In the genomic region with DNA sequence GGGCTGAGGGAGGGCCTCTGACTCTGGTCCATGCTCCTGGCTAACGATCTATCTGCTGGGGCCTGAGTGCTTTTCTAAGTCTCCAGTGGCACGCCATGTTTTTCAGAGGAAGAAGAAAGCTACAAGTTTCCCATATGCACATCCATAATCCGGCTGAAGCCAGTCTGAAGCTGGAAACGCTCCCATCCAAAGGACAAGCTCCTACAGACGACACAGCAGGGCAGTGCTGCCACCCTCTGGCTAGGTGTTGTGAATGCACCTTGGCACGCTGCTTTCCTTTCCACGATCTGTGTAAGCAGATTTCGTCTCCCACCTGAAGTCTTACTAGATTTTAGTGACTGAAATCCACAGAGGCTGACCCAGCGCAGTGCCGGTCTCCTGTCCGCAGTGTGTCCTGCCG, we compare ENCODE assay signal across 8 mouse cellular contexts. TPM values are rescaled to one million over a fixed set of nuclear protein-coding genes. Genes with fewer than 3 reads are reported as not detected.
DNase-seq lines count a peak whose midpoint lies in the region; ATAC-seq and TF ChIP-seq lines count a peak whose summit lies in the region.

No protein-coding gene starts in this region.

- no peak overlapping the region for H3K27ac ChIP-seq in heart, embryonic 11.5 days (ENCODE audit: low read depth, low read length)
- no peak overlapping the region for H3K27ac ChIP-seq in kidney, postnatal 0 days
- no peak overlapping the region for H3K27ac ChIP-seq in liver, adult 2 months (replicated peaks; ENCODE audit: insufficient read depth, low read depth, low read length)
- no peak overlapping the region for H3K27ac ChIP-seq in neural tube, embryonic 12.5 days

- H3K4me2 ChIP-seq in heart, embryonic 11.5 days, result no peak overlapping the region; the same call in 1 of the 2 replicates
- H3K4me2 ChIP-seq in kidney, postnatal 0 days (ENCODE audit: low read length), result no peak overlapping the region
- no peak overlapping the region for H3K4me2 ChIP-seq in neural tube, embryonic 12.5 days (replicated peaks)

- no peaks in the 10 kb centered on the region for H3K9me3 ChIP-seq in heart, embryonic 11.5 days (replicated peaks; ENCODE audit: control insufficient read depth, low read length)
- H3K9me3 ChIP-seq in kidney, postnatal 0 days (replicated peaks; ENCODE audit: low read length), result no peaks in the 10 kb centered on the region
- H3K9me3 ChIP-seq in neural tube, embryonic 12.5 days, result no peaks in the 10 kb centered on the region

- TF ChIP-seq CTCF in brain, embryonic 14.5 days (IDR thresholded peaks at IDR 0.05; ENCODE audit: borderline replicate concordance, extremely low read depth, insufficient read depth, insufficient read length), result peak; percentile 98
- TF ChIP-seq CTCF in kidney, postnatal 0 days (IDR thresholded peaks at IDR 0.05; ENCODE audit: low read depth), result peak; percentile 100
- TF ChIP-seq CTCF in liver, adult 2 months (IDR thresholded peaks at IDR 0.05; ENCODE audit: low read depth, low read length), result peak; percentile 100

- H3K4me3 ChIP-seq in heart, embryonic 11.5 days (ENCODE audit: low read depth, low read length), result no peak overlapping the region
- H3K4me3 ChIP-seq in kidney, postnatal 0 days (replicated peaks; ENCODE audit: low read depth, low read length), result no peak overlapping the region
- no peak overlapping the region for H3K4me3 ChIP-seq in liver, adult 2 months (ENCODE audit: insufficient read depth, low read depth, low read length)
- H3K4me3 ChIP-seq in neural tube, embryonic 12.5 days, result no peak overlapping the region

- no peaks in the 10 kb centered on the region for H3K4me1 ChIP-seq in heart, embryonic 11.5 days (ENCODE audit: control insufficient read depth, insufficient read depth, low read length)
- peaks cover 4% of the 10 kb centered on the region; the same call in 1 of the 2 replicates for H3K4me1 ChIP-seq in kidney, postnatal 0 days (replicated peaks; ENCODE audit: insufficient read depth, low read length)
- H3K4me1 ChIP-seq in liver, adult 2 months (ENCODE audit: control insufficient read depth, insufficient read depth, low read length), result no peaks in the 10 kb centered on the region
- H3K4me1 ChIP-seq in neural tube, embryonic 12.5 days, result no peaks in the 10 kb centered on the region

- H3K27me3 ChIP-seq in heart, embryonic 11.5 days (ENCODE audit: control insufficient read depth, insufficient read depth, low read length), result no peaks in the 10 kb centered on the region
- H3K27me3 ChIP-seq in kidney, postnatal 0 days (ENCODE audit: insufficient read depth, low read length), result no peaks in the 10 kb centered on the region
- no peaks in the 10 kb centered on the region for H3K27me3 ChIP-seq in liver, adult 2 months (ENCODE audit: control insufficient read depth, insufficient read depth, low read length)
- H3K27me3 ChIP-seq in neural tube, embryonic 12.5 days (replicated peaks), result no peaks in the 10 kb centered on the region

- DNase-seq in CD8-positive naive resting alpha-beta T cell, adult 2 months (ENCODE audit: low read depth in 2 of 2, low spot score in 2 of 2), result peak; percentile 14 to 34
- DNase-seq in brain, embryonic 14.5 days (ENCODE audit: low read depth), result peak; percentile 97
- DNase-seq in kidney, postnatal 0 days (ENCODE audit: low spot score), result peak; percentile 95
- peak; percentile 64 for DNase-seq in liver, adult 2 months (ENCODE audit: extremely low read depth, low read depth, low spot score)
- peak; percentile 90 for DNase-seq in telencephalon, adult 2 months (ENCODE audit: low read depth, low spot score)

- WGBS in heart, embryonic 11.5 days (ENCODE audit: insufficient replicate concordance), result 52% methylated on average over 12 of the region's 12 CpGs
- WGBS in kidney, postnatal 0 days, result 47% methylated on average over 12 of the region's 12 CpGs
- WGBS in liver, adult 2 months, result 52% methylated on average over 12 of the region's 12 CpGs
- 61% methylated on average over 12 of the region's 12 CpGs for WGBS in neural tube, embryonic 12.5 days

- TF ChIP-seq POLR2A in brain, embryonic 14.5 days (IDR thresholded peaks at IDR 0.05; ENCODE audit: borderline replicate concordance, extremely low read depth, insufficient read depth, insufficient read length, poor library complexity, severe bottlenecking), result no peak
- TF ChIP-seq POLR2A in liver, adult 2 months (IDR thresholded peaks at IDR 0.05; ENCODE audit: extremely low read depth, insufficient read depth, low read length), result no peak

- H3K9ac ChIP-seq in heart, embryonic 11.5 days (ENCODE audit: low read depth, low read length), result peak overlapping the region; percentile 43; the same call in 1 of the 2 replicates
- H3K9ac ChIP-seq in kidney, postnatal 0 days (ENCODE audit: low read depth, low read length), result no peak overlapping the region
- no peak overlapping the region for H3K9ac ChIP-seq in liver, adult 2 months (ENCODE audit: low read depth, low read length)
- no peak overlapping the region for H3K9ac ChIP-seq in neural tube, embryonic 12.5 days

- peaks cover 12% of the 10 kb centered on the region for H3K36me3 ChIP-seq in heart, embryonic 11.5 days (ENCODE audit: control insufficient read depth, insufficient read depth, low read length)
- H3K36me3 ChIP-seq in kidney, postnatal 0 days (ENCODE audit: insufficient read depth, low read length), result peaks cover 33% of the 10 kb centered on the region; the same call in 1 of the 2 replicates
- H3K36me3 ChIP-seq in liver, adult 2 months (ENCODE audit: control insufficient read depth, insufficient read depth, low read length), result no peaks in the 10 kb centered on the region; the same call in 1 of the 2 replicates
- H3K36me3 ChIP-seq in neural tube, embryonic 12.5 days, result peaks cover 71% of the 10 kb centered on the region

- no peaks in the 10 kb centered on the region for H3K79me2 ChIP-seq in liver, adult 2 months (ENCODE audit: control insufficient read depth, insufficient read depth, low read length)

- peak; percentile 76 for ATAC-seq in erythroid progenitor cell, adult 5-6 weeks (replicated peaks; ENCODE audit: low FRiP score, poor library complexity, severe bottlenecking)
- ATAC-seq in heart, embryonic 11.5 days (replicated peaks; ENCODE audit: insufficient number of reproducible peaks, low FRiP score, low TSS enrichment), result no peak
- ATAC-seq in kidney, postnatal 0 days (replicated peaks; ENCODE audit: low FRiP score, low read depth), result peak; percentile 84
- peak; percentile 74; the same call in 1 of the 2 replicates for ATAC-seq in neural tube, embryonic 12.5 days (ENCODE audit: low FRiP score, low read depth)

RNA-seq across cellular contexts. Expression of a gene that starts 14.3 kb away (rescaled TPM):
- 78.7 and 83.1 TPM in 2 replicates for polyA plus RNA-seq in brain, embryonic 14.5 days (2012; rRNA removed)
- total RNA-seq in erythroid progenitor cell, adult 5-6 weeks (2015; ENCODE audit: low replicate concordance), result 38.6 and 42.8 TPM in 2 replicates
- total RNA-seq in erythroid progenitor cell, adult 5-6 weeks (2017; ENCODE audit: low replicate concordance), result 12.5 and 17.8 TPM in 2 replicates
- 38.4 and 42.9 TPM in 2 replicates for polyA plus RNA-seq in heart, embryonic 11.5 days (2014; fragmentation: Nextera tagmentation; extraction: Ambion mirVana)
- polyA plus RNA-seq in kidney, postnatal 0 days (2015; fragmentation: Nextera tagmentation; extraction: Ambion mirVana), result 30.2 and 32.0 TPM in 2 replicates
- total RNA-seq in liver, adult 2 months (2014; rRNA removed), result 3.0 and 4.2 TPM in 2 replicates
- polyA plus RNA-seq in liver, adult 2 months (2012; rRNA removed), result 11.8 and 12.0 TPM in 2 replicates
- 26.8 and 27.4 TPM in 2 replicates for polyA plus RNA-seq in neural tube, embryonic 12.5 days (2016; fragmentation: Nextera tagmentation; extraction: Ambion mirVana)

RNA-seq across cellular contexts. Expression of a gene that starts 44.3 kb away (rescaled TPM):
- polyA plus RNA-seq in brain, embryonic 14.5 days (2012; rRNA removed), result 56.3 and 57.0 TPM in 2 replicates
- 26.3 and 34.8 TPM in 2 replicates for total RNA-seq in erythroid progenitor cell, adult 5-6 weeks (2015; ENCODE audit: low replicate concordance)
- 25.9 and 26.0 TPM in 2 replicates for total RNA-seq in erythroid progenitor cell, adult 5-6 weeks (2017; ENCODE audit: low replicate concordance)
- 39.1 and 41.4 TPM in 2 replicates for polyA plus RNA-seq in heart, embryonic 11.5 days (2014; fragmentation: Nextera tagmentation; extraction: Ambion mirVana)
- polyA plus RNA-seq in kidney, postnatal 0 days (2015; fragmentation: Nextera tagmentation; extraction: Ambion mirVana), result 29.0 and 29.9 TPM in 2 replicates
- total RNA-seq in liver, adult 2 months (2014; rRNA removed), result 24.8 and 26.3 TPM in 2 replicates
- polyA plus RNA-seq in liver, adult 2 months (2012; rRNA removed), result 11.8 and 12.3 TPM in 2 replicates
- polyA plus RNA-seq in neural tube, embryonic 12.5 days (2016; fragmentation: Nextera tagmentation; extraction: Ambion mirVana), result 62.5 and 64.0 TPM in 2 replicates

RNA-seq across cellular contexts. Expression of a gene that starts 44.5 kb away (rescaled TPM):
- 45.7 and 53.7 TPM in 2 replicates for polyA plus RNA-seq in brain, embryonic 14.5 days (2012; rRNA removed)
- total RNA-seq in erythroid progenitor cell, adult 5-6 weeks (2015; ENCODE audit: low replicate concordance), result 1.7 TPM in 1 of 2 replicates, not detected in the other
- 2.3 TPM in 1 of 2 replicates, not detected in the other for total RNA-seq in erythroid progenitor cell, adult 5-6 weeks (2017; ENCODE audit: low replicate concordance)
- polyA plus RNA-seq in heart, embryonic 11.5 days (2014; fragmentation: Nextera tagmentation; extraction: Ambion mirVana), result 14.7 and 20.3 TPM in 2 replicates
- polyA plus RNA-seq in kidney, postnatal 0 days (2015; fragmentation: Nextera tagmentation; extraction: Ambion mirVana), result 18.5 and 19.9 TPM in 2 replicates
- 1.7 and 2.6 TPM in 2 replicates for total RNA-seq in liver, adult 2 months (2014; rRNA removed)
- polyA plus RNA-seq in liver, adult 2 months (2012; rRNA removed), result 4.2 and 6.8 TPM in 2 replicates
- polyA plus RNA-seq in neural tube, embryonic 12.5 days (2016; fragmentation: Nextera tagmentation; extraction: Ambion mirVana), result 33.0 and 35.9 TPM in 2 replicates

Comparison
In these comparisons a context has a peak if more than half of its experiments do, and no peak if none do; other contexts are left out.
1. DNase-seq: peak in every context shown above with its lines; median percentile 97 in brain, embryonic 14.5 days; 95 in kidney, postnatal 0 days; 90 in telencephalon, adult 2 months; 64 in liver, adult 2 months; 24 in CD8-positive naive resting alpha-beta T cell, adult 2 months.